ENCODE assay signal across 17 mouse cellular contexts in genomic region chr2:148041381-148041780, GRCm38 (mm10). TPM values are rescaled to one million over a fixed set of nuclear protein-coding genes. Genes with fewer than 3 reads are reported as not detected.
"Had no signal": no experiment of that assay in that cellular context is flagged by ENCODE, and none has a peak within 500 bp of the region (broad histone marks: within the 10 kb centered on the region; RNA-seq: fewer than 3 reads in every experiment).

No protein-coding gene starts in this region.

- H3K4me1 ChIP-seq: liver, embryonic 12.5 days had no signal

- DNase-seq: kidney, adult 11 months; kidney, adult 9 months; kidney, postnatal 36 days; layer of hippocampus, adult 9-11 months; layer of hippocampus, postnatal 36 days; right cerebral cortex, adult 18-20 months; right cerebral cortex, postnatal 25 days; thymus, postnatal 36 days had no signal

- H3K27ac ChIP-seq: kidney, postnatal 0 days; limb, embryonic 15.5 days; liver, embryonic 12.5 days had no signal

- H3K9me3 ChIP-seq: limb, embryonic 15.5 days; liver, embryonic 12.5 days had no signal

- H3K4me3 ChIP-seq: liver, embryonic 12.5 days had no signal

- ATAC-seq: hindbrain, embryonic 16.5 days; inflammation-experienced regulatory T-cells, adult 6 months; liver, embryonic 12.5 days had no signal

- H3K36me3 ChIP-seq: limb, embryonic 15.5 days had no signal

- H3K9ac ChIP-seq: limb, embryonic 15.5 days; liver, embryonic 12.5 days had no signal

- H3K4me2 ChIP-seq: limb, embryonic 15.5 days had no signal

RNA-seq across cellular contexts. Expression of gene Foxa2, which starts 5.4 kb away (rescaled TPM):
- total RNA-seq: layer of hippocampus, adult 18-20 months; layer of hippocampus, postnatal 36 days; left cerebral cortex, adult 8-10 months; left cerebral cortex, postnatal 25 days; megakaryocyte-erythroid progenitor cell, adult 5-6 weeks had no signal
- polyA plus RNA-seq: inflammation-experienced regulatory T-cells, adult 6 months; kidney, postnatal 0 days had no signal
